Mouse (Mus musculus) common myeloid progenitor, adult 5-6 weeks (primary cell): ENCODE results near the gene Sidt1. TPM values are rescaled to one million over a fixed set of nuclear protein-coding genes. Genes with fewer than 3 reads are reported as not detected.

Experiments used
- ATAC-seq: replicated peaks from 2 replicates; pipeline ENCODE4 v1.8.0; 2016; ENCODE audit warnings: low read depth, mild to moderate bottlenecking, moderate TSS enrichment, inconsistent platforms; ENCODE audit not compliant: poor library complexity, severe bottlenecking
- total RNA-seq: library from RNA; stranded (forward); fragments of 200-1000, 187-1606 nt; gene quantifications from 2 replicates; pipeline ENCODE4 v1.2.3, GENCODE M21; 2017

Gene Sidt1
- not detected in 2 replicates for total RNA-seq

DNA sequence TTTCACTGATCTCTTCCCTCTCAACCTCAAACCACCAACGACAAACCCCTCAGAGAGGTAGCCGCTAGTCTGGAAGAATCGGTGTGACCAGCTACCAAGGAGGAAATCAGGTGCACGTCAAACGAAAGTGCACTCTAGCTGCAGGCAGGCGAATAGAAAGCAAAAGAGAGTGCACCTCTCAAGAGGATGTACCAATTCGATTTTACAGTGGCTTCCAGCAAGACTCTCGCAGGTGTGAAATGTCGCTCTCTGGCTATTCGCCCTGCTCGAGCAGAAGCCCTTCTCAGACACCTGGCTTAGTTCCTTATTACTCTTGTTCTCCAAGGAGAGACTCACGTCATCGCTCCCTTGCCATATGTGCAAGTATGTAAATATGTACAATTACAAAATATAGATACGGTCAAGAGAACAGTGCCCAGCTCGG, at the start of gene Sidt1:
TSS of gene Sidt1 (minus strand) at position 336 of the 424 bp plus-strand sequence.
- peak; percentile 48 for ATAC-seq

DNA sequence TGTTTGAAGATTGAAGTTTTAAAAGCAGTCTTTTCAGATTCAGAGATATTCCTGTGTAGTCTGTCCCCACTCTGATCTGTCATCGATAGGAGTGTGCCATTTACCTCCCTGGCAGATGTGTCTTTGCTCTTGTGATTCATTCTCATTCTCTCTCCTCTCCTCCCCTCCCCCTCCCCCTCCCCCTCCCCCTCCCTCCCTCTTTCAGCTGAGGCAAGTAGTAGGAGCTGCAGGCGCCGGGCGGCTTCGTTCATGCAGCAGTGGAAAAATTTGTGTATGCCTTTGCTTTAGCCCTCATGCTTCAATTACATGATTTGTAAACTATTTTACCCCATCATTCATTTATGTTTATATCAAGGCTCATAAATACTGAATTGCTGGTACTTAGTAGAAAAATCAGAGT, 48.6 kb upstream of the Sidt1 start:
- no peak for ATAC-seq

DNA sequence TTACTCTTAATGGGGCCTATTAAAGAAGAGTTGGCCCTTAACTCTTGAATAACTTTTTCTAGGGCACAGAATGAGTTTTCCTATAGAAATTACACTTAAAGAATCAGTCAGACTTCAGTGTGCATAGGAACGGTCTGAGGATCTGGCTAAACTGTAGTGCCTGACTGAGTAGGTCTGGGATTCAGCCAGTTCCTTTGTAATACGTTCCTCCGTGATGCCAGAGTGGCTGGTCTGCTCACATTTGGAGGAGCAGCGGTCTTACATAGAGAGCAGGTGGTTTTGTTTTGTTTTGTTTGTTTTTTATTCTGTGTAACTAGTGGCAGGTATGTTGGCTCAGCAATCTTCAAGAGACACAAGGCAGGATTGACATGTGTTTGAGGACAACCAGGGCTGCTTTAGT, 47.0 kb upstream of the Sidt1 start:
- ATAC-seq, result no peak

DNA sequence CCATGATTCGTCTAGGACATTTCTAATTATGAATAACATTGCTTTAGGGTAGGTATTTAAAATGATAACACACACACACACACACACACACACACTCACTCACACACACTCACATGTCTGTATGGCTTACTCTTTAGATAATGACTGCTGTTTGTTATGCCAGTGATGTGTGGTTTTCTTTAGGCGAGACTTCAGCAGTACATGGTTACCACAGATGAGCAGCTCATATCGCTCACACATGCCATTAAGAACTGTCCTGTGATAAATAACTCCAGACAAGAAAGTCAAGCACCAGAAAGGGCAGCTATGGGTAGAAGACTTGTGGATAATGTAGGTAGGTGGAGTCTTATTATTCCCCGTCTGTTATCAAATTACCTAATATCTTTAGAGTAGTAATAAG, 42.5 kb upstream of the Sidt1 start:
- peak; percentile 69 for ATAC-seq

DNA sequence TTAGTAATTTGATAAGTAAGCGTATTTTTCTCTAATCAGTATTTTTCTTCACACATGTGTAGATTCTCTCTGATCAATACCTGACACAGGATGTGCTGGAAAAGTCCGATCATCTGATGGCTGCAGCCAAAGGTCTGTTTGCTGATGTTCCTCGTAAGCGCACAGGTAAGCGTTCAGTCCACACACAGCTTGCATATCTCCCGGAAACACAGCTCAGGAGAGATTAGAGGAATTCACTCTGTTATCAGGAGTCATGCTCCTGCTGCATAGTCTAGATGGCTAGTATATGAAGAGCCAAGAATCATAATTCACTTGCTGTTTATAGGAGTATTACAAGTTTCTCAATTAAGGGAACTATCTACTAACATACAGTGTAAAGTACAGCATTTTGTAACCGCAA, 32.5 kb upstream of the Sidt1 start:
- ATAC-seq, result no peak

DNA sequence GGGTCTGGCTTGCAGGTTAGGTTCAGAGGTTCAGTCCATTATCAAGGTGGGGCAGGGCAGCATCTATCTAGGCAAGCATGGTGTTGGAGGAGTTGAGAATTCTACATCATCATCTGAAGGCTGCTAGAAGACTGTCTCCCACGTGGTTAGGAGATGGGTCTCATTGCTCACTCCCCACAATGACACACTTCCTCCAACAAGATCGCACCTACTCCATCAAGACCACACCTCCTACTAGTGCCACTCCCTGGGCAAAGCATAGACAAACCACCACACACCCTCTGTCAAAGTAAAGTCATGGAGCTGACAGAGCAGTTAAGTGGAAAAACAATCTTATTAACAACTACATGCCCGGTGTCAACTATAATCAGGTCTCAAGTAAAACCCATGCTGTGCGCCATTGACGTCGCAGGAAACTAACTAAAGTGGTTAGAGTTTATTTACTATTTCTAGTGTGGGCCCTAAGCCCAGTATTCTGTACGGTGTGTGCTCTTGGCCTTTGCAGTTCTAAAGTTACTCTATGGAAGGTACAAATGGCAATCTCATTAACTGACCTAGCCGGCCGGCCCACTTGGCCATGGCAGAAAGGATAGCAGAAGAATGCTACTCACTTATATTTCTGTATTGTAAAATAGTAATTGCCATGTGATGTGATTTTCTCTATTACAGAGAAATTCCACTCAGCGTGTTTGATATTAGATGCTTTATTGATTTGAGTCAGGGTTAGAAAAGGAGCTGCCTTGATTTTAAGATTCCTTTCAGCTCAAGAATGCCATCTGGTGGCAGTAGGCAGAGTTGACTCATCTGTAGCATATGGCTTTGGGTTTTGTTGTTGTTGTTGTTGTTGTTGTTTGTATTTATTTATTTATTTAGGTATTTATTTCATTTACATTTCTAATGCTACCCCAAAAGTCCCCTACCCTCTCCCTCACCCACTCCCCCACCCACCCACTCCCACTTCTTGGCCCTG, 29.2 kb upstream of the Sidt1 start:
- peak; percentile 55 for ATAC-seq

DNA sequence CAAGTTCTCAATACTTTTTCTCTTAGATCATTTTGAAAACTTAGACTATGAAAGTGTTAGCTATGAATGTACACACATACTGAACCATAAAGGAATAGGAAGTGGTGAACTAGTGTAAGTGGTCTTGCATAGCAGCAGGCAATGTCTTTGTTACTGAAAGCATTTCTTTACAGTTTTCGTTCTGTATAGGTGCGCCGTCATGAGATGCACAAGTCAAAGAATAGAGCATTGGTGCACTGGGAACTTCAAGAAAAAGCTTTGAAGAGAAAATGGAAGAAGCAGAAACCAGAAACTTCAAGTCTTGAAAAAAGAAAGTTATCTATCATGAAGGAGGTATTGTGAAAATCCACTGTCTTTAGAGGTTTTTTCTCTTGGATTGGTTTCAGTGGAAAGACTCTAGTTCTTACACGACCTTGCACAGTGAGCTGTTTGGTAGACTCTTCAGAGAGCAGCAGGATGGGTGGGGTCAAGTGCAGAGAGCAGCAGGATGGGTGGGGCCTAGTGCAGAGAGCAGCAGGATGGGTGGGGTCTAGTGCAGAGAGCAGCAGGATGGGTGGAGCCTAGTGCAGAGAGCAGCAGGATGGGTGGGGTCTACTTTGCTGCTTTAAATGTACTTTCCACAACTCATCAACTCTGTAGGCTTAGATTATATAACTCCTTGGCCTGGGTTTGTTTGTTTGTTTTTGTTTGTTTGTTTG, 24.7 kb upstream of the Sidt1 start:
- peak; percentile 94 for ATAC-seq

DNA sequence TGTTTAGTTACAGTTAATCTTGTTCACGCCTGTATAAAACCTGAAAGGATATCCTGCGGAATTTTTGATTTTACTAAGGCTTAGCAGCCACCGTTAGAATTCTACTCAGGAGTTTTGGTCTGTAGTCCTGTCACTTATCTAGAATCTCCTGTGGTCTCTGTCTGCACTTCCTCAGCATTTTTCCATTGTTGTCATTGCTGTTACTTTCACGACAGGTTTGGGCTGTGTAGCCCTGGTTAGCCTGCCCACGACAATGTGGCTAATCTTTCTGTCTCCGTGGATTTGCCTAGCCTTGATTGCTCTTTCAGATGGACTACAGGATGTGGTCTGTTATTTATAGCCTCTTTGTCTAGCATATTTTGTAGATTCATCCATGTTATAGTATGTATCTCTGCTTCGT, 23.3 kb upstream of the Sidt1 start:
- peak; percentile 83 for ATAC-seq

DNA sequence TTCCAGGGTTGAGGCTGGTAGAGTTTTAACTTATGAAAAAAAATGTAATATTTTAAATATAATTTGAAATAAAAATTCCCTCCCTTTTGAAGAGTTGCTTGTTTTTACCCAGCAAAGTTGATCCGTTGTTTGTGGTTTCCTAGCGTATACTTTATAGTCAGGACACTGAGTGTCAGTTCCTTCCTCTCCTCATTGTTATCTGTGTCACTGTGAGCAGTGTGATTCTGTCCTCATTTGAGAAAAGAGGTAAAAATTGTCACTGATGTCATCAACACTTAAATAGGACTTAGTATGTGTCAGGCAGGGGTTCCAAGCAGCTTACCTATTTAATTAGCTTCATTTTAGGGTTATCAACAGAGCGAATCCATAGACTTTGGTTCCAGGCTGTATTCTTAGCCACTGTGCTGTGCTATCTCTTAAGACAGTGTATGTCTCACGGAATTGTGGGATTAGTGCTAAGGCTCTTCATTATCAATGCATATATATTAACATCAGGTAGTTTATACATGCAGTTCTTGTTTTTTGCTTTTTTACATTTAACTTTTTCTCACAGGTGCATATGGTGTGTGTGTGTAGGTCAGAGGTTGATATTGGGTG, 16.9 kb upstream of the Sidt1 start:
- ATAC-seq, result peak; percentile 44

DNA sequence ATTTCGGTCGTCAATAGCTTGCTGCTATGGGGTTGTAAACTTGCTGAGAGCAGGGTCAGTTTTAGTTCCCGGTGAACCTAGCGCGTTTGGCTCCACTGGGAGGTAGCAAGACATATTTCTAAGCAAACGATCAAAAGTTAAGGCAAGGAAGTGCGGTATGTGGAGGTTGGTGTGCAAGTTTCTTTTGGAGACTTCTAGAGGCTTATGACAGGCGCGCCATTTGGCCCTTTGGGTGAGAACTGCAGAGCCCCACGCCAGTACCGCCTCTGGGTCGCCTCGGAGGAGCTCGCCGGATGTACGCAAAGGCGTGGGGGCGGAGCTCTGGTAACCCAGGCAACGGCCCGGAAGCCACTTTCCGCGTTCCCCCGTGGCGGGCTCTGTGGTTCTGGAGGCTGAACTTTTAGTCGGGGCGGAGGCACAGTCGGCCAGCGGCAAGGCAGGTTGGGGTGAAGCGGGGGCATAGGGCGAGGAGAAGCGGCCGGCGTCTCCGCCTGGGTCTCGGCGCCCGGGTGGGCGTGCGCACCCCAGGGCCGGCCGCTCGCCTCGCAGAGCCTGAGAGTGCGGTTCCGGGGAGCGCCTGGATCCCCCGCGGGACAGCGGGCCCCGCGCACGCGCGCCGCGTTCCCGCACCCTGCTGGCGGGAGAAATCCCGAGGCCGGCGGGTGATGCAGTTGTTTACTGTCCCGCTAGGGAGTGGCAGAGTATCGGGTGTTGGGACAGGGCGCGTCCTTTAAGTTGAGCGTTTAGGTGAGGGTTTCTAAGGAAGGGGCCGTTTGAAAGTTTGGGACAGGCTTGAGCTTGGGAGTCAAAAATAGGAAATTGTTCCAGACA, 14.3 kb upstream of the Sidt1 start, which contains the start of gene Spice1:
TSS of gene Spice1 (plus strand) at position 51 of the 831 bp plus-strand sequence.
- ATAC-seq, result peak; percentile 91

DNA sequence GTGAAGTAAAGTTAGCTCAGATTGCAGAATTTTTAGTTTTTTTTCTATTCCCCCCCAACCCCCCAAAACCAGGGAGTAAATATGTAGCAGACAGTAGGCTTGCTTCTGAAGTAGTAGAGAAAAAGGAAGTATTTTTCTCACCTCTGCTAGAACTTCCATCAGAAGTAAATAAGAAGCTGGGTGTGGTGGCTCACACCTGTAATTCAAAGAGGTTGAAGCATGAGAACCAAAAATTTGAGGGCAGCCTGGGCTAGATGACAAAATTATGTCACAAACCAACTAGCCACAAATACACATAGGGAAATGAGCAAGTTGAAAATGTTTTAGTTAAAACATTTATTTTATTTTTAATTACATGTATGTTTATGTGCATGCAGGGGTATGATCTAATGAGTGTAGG, 4.5 kb upstream of the Sidt1 start:
- no peak for ATAC-seq

DNA sequence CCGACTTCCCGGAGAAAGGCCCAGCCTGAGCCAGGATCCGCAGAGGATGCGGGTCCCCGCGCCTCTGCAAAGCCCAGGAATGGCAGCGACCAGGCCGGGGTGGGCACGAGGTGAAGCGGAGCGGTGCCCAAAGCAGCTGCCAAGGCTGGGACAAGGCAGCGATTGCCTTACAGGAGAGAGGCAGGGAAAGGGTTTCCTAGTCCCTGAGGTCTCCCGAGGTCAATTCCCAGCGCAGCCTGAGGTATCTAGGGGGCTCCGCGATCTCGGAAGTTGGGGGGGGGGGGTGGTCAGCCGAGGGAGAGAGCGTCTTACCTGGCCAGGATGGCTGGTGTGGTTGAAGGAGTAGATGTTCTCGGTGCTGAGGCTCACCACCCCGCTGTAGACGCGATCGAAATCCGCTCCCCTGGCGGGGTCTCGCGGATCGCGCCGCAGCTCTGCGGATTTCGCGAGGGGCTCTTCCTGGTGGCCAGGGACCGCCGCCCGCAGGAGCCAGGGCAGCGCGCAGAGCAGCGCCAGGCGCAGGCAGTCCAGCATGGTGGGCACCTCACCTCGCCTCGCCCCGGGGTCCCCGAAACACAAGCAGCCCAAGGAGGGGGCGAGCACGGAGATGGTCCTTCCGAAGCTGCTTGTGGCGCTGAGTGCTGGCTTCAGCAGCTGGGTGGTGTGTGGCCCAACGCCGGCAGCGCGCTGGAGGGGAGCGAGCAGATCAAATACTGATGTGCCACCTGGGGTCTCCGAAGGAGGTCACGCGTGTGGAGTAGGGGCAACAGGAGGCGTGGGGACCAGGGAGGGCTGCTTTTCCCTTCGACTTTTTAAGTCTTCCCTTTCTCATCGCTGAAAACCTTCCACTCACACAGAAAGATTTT, 768 bp downstream of the Sidt1 start:
- peak; percentile 29 for ATAC-seq

DNA sequence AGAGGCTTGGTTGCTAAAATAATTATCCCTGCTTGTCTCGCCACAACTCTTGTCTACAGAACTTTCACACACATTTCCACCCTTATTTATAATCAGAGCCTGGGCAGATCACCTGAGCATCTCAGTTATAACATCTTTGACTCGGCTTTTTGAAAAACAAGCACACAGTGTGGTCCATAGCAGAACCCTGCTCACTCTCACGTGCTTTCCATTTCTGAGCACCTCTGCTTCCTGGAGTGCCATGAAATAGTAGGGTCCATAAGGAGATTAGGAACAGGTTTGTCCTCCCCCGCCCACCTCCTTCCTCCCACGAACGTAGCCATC, 1.4 kb downstream of the Sidt1 start:
- ATAC-seq, result 0 out of 2 replicates have a peak, but pooled peaks have one; percentile 6

DNA sequence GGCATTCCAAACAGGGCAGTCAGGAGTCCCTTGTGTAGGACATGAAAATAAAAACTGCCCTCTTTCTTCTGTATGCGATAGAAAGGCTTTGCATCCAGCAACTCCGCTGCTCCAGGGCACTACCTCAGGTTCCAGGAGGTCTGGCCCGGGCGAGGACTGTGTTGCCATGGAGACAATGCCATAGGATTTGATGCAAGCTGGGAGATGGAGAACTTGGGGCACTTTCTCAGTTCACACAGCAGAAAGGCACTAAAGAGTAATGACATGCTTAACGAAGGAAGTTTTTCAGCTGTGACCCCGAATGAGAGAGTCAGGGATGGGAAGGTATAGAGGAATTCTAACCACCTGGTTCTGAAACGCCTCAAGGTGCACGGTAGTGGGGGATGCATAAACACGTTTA, 1.8 kb downstream of the Sidt1 start:
- no peak for ATAC-seq

DNA sequence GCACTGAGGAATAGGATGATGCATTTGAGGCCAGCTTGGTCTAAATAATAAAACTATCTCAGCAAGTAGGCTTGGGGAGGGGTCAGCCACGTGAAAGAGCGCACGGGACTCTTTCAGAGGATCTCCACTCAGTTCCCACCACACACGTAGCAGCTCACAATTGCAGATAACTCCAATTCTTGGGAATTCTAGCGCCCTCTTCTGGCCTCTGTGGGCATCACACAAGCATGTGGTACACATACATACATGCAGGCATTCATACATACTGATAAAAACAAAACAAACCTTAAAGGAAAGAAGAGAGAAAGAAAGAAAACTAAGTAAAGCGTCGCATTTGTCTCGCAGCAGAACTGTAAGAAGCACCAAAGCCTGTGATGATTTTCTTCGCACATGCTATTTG, 2.3 kb downstream of the Sidt1 start:
- no peak for ATAC-seq

DNA sequence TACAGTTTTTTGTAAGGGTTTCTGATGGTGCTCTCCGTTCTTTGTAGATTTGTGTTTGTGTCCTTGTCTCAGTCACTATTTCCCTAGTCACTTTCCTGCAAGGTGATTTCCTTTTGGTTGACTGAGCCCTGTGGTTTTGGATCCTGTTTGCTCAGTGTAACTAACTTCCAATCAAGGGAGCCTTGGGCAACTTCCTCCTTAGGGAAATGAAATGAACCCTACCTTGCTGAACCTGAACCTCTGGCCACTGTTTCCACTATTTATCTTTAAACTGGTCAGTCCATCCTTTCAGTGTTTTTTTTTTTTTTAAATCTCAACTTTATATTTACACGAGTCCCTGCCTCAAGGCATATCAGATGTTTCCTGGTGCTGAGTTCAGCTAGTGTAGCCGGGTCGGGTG, 4.4 kb downstream of the Sidt1 start:
- ATAC-seq, result no peak

DNA sequence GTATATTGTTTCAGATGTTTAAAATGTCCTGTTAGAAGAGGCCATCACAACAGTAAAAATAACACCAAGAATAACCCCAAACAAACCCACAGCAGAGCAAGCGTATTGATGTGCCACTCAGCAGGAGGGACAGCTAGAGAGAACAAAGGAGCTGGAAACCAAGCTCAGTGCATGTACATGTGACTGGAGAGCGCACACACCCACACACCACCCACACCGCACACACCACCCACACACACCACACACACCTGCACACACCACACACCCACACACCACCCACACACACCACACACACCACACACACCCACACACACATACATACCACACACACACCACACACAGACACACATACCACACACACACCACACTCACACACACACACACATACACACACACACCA, 12.8 kb downstream of the Sidt1 start:
- no peak for ATAC-seq

DNA sequence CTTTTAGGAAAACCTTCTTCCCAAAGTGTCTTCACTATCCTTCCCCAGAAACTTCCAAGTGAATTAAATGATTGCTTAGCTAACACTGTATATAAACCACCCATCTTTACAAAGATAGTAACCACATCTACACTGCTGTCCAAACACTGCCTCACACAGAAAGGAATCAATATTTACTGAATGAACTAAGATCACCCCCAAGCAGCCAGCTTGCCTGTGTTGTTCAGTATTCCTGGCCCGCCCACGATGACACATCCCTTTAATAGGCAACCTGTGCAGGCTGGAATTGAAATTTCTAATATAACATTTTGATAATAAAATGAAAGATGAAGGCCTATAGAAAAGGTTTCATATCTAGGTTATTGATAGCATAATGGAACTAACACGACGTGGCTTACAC, 16.6 kb downstream of the Sidt1 start:
- ATAC-seq, result no peak

DNA sequence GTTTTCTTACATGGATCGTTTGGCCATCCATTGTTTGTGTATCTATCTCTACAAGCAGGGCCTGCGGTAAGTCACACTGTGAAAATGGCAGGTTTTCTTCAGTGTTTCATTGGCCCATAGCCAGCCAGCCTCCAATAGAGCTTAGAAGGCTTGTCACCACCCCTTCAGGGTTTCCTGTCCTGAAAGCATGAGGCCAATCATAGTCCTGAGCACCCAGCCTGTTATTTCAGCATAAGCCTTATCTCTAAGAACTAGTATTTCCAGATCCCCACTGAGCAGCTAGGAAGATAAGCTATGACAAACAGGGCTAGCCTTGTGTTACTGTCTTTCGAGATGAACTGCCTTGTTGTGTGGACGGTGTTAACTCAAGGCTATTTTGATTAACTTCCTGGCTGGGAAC, 19.6 kb downstream of the Sidt1 start:
- peak; percentile 90 for ATAC-seq
